Mouse (Mus musculus) forebrain, postnatal 0 days (tissue): ENCODE measurements around the gene Minpp1. TPM values are rescaled to one million over a fixed set of nuclear protein-coding genes. Genes with fewer than 3 reads are reported as not detected.

Experiments used
- ATAC-seq: fragments of 200-750 bp; cut with Nextera tagmentation; 2 replicates; pipeline ENCODE4 v1.8.0; 2017; ENCODE audit warnings: mild to moderate bottlenecking, moderate library complexity
- DNase-seq: peaks from one replicate; pipeline ENCODE4 v3.0.0-alpha.2; 2015
- H3K27ac ChIP-seq: fragments of 300-500 bp; sonication (generic); 2 replicates; pipeline ENCODE4 v1.5.1; 2014; ENCODE audit warnings: low read depth, mild to moderate bottlenecking, antibody characterized with exemption, low read length, moderate library complexity, mixed read lengths
- H3K27me3 ChIP-seq: fragments of 300-500 bp; sonication (generic); 2 replicates; pipeline ENCODE4 v1.6.1; 2014; ENCODE audit warnings: mild to moderate bottlenecking, low read length, mixed read lengths; ENCODE audit not compliant: insufficient read depth
- H3K36me3 ChIP-seq: fragments of 300-500 bp; sonication (generic); 2 replicates; pipeline ENCODE4 v1.6.1; 2014; ENCODE audit warnings: mild to moderate bottlenecking, moderate library complexity; ENCODE audit not compliant: insufficient read depth
- H3K4me1 ChIP-seq: fragments of 300-500 bp; sonication (generic); 2 replicates; pipeline ENCODE4 v1.6.1; 2014; ENCODE audit warnings: antibody characterized with exemption; ENCODE audit not compliant: insufficient read depth
- H3K4me2 ChIP-seq: fragments of 300-500 bp; sonication (generic); 2 replicates; pipeline ENCODE4 v1.6.1; 2014; ENCODE audit warnings: low read depth, mild to moderate bottlenecking, moderate library complexity
- H3K4me3 ChIP-seq: fragments of 300-500 bp; sonication (generic); 2 replicates; pipeline ENCODE4 v1.5.1; 2014; ENCODE audit warnings: low read depth, low read length, mixed read lengths
- H3K9ac ChIP-seq: fragments of 300-500 bp; sonication (generic); 2 replicates; pipeline ENCODE4 v1.6.1; 2014; ENCODE audit warnings: mild to moderate bottlenecking
- H3K9me3 ChIP-seq: fragments of 300-500 bp; sonication (generic); 2 replicates; pipeline ENCODE4 v1.6.1; 2016; ENCODE audit warnings: low read length
- CTCF ChIP-seq: sonication (generic); IDR thresholded peaks from 2 replicates; pipeline ENCODE4 v1.5.1; 2016; ENCODE audit warnings: antibody characterized with exemption, control low read depth, low read depth
- WGBS: fragments of 180-500 bp; shearing (Covaris S2); extraction: QIAGEN DNeasy Blood & Tissue Kit; methylation state at CpG from one replicate; pipeline ENCODE4 v1.1.7; 2014; 5-methylcytosine and 5-hydroxymethylcytosine counted together
- polyA plus RNA-seq: library from polyadenylated mRNA; unstranded; fragments of >200 nt; fragmentation: Nextera tagmentation; extraction: Ambion mirVana; gene quantifications from 2 replicates; pipeline ENCODE4 v1.2.1, GENCODE M21; 2015
- total RNA-seq: library from RNA; depleted of rRNA; stranded (reverse); fragments of >200 nt; gene quantifications from 2 replicates; pipeline ENCODE4 v1.2.3, GENCODE M21; 2014

Gene Minpp1
- total and polyA plus RNA-seq, 2 experiments from 2014 or later, result 58.6 to 84.8 TPM

- no peak overlapping the region for H3K4me3 ChIP-seq
- H3K4me1 ChIP-seq, result no peaks in the 10 kb centered on the region
- H3K9ac ChIP-seq, result no peak overlapping the region
- TF ChIP-seq CTCF, result no peak
- 81% methylated on average over 6 of the region's 6 CpGs for WGBS
- no peak overlapping the region for H3K4me2 ChIP-seq
- H3K9me3 ChIP-seq, result no peaks in the 10 kb centered on the region
- no peaks in the 10 kb centered on the region for H3K27me3 ChIP-seq
- H3K36me3 ChIP-seq, result peaks cover 13% of the 10 kb centered on the region
- DNase-seq (no peak), ATAC-seq (no peak)
- H3K27ac ChIP-seq, result no peak overlapping the region
Measured at GRCm38 (mm10) chr19:32497411-32497810, 11.8 kb downstream of the Minpp1 start.

GRCm38 (mm10) chr19:32498002-32498401, 12.4 kb downstream of the Minpp1 start:
- no peak overlapping the region for H3K9ac ChIP-seq

GRCm38 (mm10) chr19:32501414-32501813, 15.8 kb downstream of the Minpp1 start:
- Histone ChIP-seq H3K27ac (no peak overlapping the region), H3K9ac (no peak overlapping the region), H3K36me3 (peaks cover 30% of the 10 kb centered on the region), H3K4me2 (no peak overlapping the region), H3K9me3 (no peaks in the 10 kb centered on the region), H3K27me3 (no peaks in the 10 kb centered on the region), H3K4me3 (no peak overlapping the region), H3K4me1 (no peaks in the 10 kb centered on the region)
- ATAC-seq, result peak; percentile 56
- peak; percentile 73 for TF ChIP-seq CTCF
- DNase-seq, result no peak
- WGBS, result 82% methylated on average over 6 of the region's 6 CpGs

More at GRCm38 (mm10) chr19:32498002-32498401, 12.4 kb downstream of the Minpp1 start:
- H3K4me3 ChIP-seq, result no peak overlapping the region
- no peaks in the 10 kb centered on the region for H3K9me3 ChIP-seq
- WGBS, result 96% methylated on average over 5 of the region's 5 CpGs
- no peak for ATAC-seq
- H3K4me2 ChIP-seq, result no peak overlapping the region
- H3K36me3 ChIP-seq, result peaks cover 13% of the 10 kb centered on the region
- H3K27ac ChIP-seq, result no peak overlapping the region
- no peaks in the 10 kb centered on the region for H3K4me1 ChIP-seq
- no peaks in the 10 kb centered on the region for H3K27me3 ChIP-seq
- no peak for TF ChIP-seq CTCF
- DNase-seq, result no peak

- Histone ChIP-seq H3K4me2 (no peak overlapping the region), H3K9ac (no peak overlapping the region), H3K36me3 (peaks cover 20% of the 10 kb centered on the region), H3K27ac (no peak overlapping the region), H3K9me3 (no peaks in the 10 kb centered on the region), H3K4me3 (no peak overlapping the region), H3K4me1 (no peaks in the 10 kb centered on the region), H3K27me3 (no peaks in the 10 kb centered on the region)
- no peak for TF ChIP-seq CTCF
- DNase-seq (no peak), ATAC-seq (no peak)
- WGBS, result 86% methylated on average over 8 of the region's 8 CpGs
Measured at GRCm38 (mm10) chr19:32506081-32506480, 20.5 kb downstream of the Minpp1 start.

GRCm38 (mm10) chr19:32506514-32506913, 20.9 kb downstream of the Minpp1 start:
- Histone ChIP-seq H3K36me3 (peaks cover 20% of the 10 kb centered on the region), H3K27me3 (no peaks in the 10 kb centered on the region), H3K9me3 (no peaks in the 10 kb centered on the region), H3K27ac (no peak overlapping the region), H3K4me2 (no peak overlapping the region), H3K9ac (no peak overlapping the region), H3K4me1 (no peaks in the 10 kb centered on the region), H3K4me3 (no peak overlapping the region)
- DNase-seq (no peak), ATAC-seq (no peak)
- no peak for TF ChIP-seq CTCF
- 90% methylated on average over 5 of the region's 5 CpGs for WGBS

- 92% methylated on average over 6 of the region's 6 CpGs for WGBS
- no peak for ATAC-seq
Measured at GRCm38 (mm10) chr19:32507100-32507499, 21.5 kb downstream of the Minpp1 start.

GRCm38 (mm10) chr19:32507526-32507925, 22.0 kb downstream of the Minpp1 start:
- Histone ChIP-seq H3K4me2 (no peak overlapping the region), H3K27me3 (no peaks in the 10 kb centered on the region), H3K36me3 (peaks cover 20% of the 10 kb centered on the region), H3K27ac (no peak overlapping the region), H3K9ac (no peak overlapping the region), H3K4me3 (no peak overlapping the region), H3K9me3 (no peaks in the 10 kb centered on the region), H3K4me1 (no peaks in the 10 kb centered on the region)
- WGBS, result 92% methylated on average over 9 of the region's 9 CpGs
- TF ChIP-seq CTCF, result no peak
- DNase-seq (no peak), ATAC-seq (no peak)

More at GRCm38 (mm10) chr19:32507100-32507499, 21.5 kb downstream of the Minpp1 start:
- H3K27ac ChIP-seq, result no peak overlapping the region
- no peaks in the 10 kb centered on the region for H3K4me1 ChIP-seq
- no peak overlapping the region for H3K9ac ChIP-seq
- DNase-seq, result no peak
- TF ChIP-seq CTCF, result no peak
- no peak overlapping the region for H3K4me3 ChIP-seq
- H3K36me3 ChIP-seq, result peaks cover 20% of the 10 kb centered on the region
- no peaks in the 10 kb centered on the region for H3K9me3 ChIP-seq
- no peak overlapping the region for H3K4me2 ChIP-seq
- no peaks in the 10 kb centered on the region for H3K27me3 ChIP-seq

GRCm38 (mm10) chr19:32510267-32510666, 24.7 kb downstream of the Minpp1 start:
- Histone ChIP-seq H3K36me3 (peaks cover 27% of the 10 kb centered on the region), H3K27me3 (no peaks in the 10 kb centered on the region), H3K4me3 (no peak overlapping the region), H3K27ac (no peak overlapping the region), H3K4me1 (no peaks in the 10 kb centered on the region), H3K4me2 (no peak overlapping the region), H3K9me3 (no peaks in the 10 kb centered on the region), H3K9ac (no peak overlapping the region)
- DNase-seq (no peak), ATAC-seq (no peak)
- TF ChIP-seq CTCF, result no peak
- 83% methylated on average over 3 of the region's 3 CpGs for WGBS
